Mouse (Mus musculus) spleen, adult 2 months (tissue): ENCODE data around the gene Ovca2.

Experiments
- CTCF ChIP-seq: fragments of 200-500 bp; IDR thresholded peaks from 2 replicates; pipeline ENCODE4 v1.5.1; 2011; ENCODE audit warnings: mild to moderate bottlenecking, inconsistent platforms; ENCODE audit not compliant: insufficient read depth, insufficient read length, insufficient replicate concordance; ENCODE audit errors: extremely low read depth
- POLR2A ChIP-seq: fragments of 200-500 bp; IDR thresholded peaks from 2 replicates; pipeline ENCODE4 v1.6.1; 2011; ENCODE audit warnings: low read depth, low read length, inconsistent platforms

DNA sequence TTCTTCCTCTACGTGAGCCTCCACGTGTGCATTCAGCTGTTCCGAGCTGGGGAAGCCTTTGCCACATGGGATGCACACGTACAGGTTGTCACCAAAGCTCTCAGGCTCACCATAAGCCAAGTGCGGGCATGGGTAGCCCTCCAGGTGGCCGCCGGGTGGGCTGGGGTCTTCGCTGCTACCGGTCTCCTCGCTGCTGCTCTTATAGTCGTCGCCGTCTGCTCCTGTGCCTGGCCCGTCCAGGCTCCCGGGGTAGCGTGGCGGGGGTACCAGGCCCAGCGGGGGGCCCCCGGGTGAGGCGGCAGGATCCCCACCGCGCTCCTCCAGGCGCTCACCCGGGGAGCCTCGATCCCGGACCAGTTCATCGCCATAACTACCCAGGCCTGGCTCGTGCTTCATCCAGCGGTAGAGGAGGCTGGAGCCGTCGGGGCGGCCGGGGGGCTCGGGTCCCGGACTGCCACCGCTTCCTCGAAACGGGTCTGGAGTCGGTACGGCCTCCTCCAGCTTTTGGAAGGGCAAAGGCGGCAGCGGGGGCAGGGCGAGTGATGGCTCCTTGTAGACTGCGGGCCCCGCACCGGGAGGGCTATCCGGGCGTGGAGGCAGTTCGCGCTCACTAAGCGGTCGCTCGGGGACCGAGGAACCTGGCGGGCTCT lies 12.3 kb downstream of the Ovca2 start:
- TF ChIP-seq CTCF = no peak
- no peak for TF ChIP-seq POLR2A
